Mouse (Mus musculus) urinary bladder, adult 2 months (tissue): Measurements from ENCODE around the gene Pcsk2. TPM values are rescaled to one million over a fixed set of nuclear protein-coding genes. Genes with fewer than 3 reads are reported as not detected.

Source experiments
- DNase-seq: peaks from one replicate; pipeline ENCODE4 v3.0.0; 2022; ENCODE audit warnings: low spot score
- polyA plus RNA-seq: library from polyadenylated mRNA; depleted of rRNA; stranded (reverse); fragments of >200 nt; gene quantifications from 2 replicates; pipeline ENCODE4 v1.2.3, GENCODE M21; 2012

Gene Pcsk2
- polyA plus RNA-seq, 1 experiment: 0.17 TPM

GRCm38 (mm10) chr2:143838698-143839097, 292.7 kb downstream of the Pcsk2 start:
- no peak for DNase-seq

- DNase-seq: no peak
Measured at GRCm38 (mm10) chr2:143839458-143839857, 293.5 kb downstream of the Pcsk2 start.

- DNase-seq: no peak
Measured at GRCm38 (mm10) chr2:143840895-143841294, 294.9 kb downstream of the Pcsk2 start.

- DNase-seq: no peak
Measured at GRCm38 (mm10) chr2:143841536-143841935, 295.6 kb downstream of the Pcsk2 start.

GRCm38 (mm10) chr2:143844779-143845178, 298.8 kb downstream of the Pcsk2 start:
- no peak for DNase-seq

GRCm38 (mm10) chr2:143846799-143847198, 300.8 kb downstream of the Pcsk2 start:
- DNase-seq: no peak

GRCm38 (mm10) chr2:143847291-143847690, 301.3 kb downstream of the Pcsk2 start:
- no peak for DNase-seq

GRCm38 (mm10) chr2:143851354-143852221, 305.6 kb downstream of the Pcsk2 start:
- no peak for DNase-seq

- DNase-seq: no peak
Measured at GRCm38 (mm10) chr2:143852295-143853275, 306.6 kb downstream of the Pcsk2 start.

- DNase-seq: no peak
Measured at GRCm38 (mm10) chr2:143853447-143853846, 307.5 kb downstream of the Pcsk2 start.

- DNase-seq: no peak
Measured at GRCm38 (mm10) chr2:143859166-143859565, 313.2 kb downstream of the Pcsk2 start.

- DNase-seq: peak; percentile 54
Measured at GRCm38 (mm10) chr2:143862484-143863231, 316.7 kb downstream of the Pcsk2 start, which contains the start of gene Bfsp1. Bfsp1 (minus strand) TSS chr2:143863173.

GRCm38 (mm10) chr2:143864600-143864999, 318.6 kb downstream of the Pcsk2 start:
- no peak for DNase-seq
